Mouse (Mus musculus): ENCODE results near the gene Vcp.

GRCm38 (mm10) chr4:42973868-42974267 lies 26.4 kb downstream of the Vcp start:
- TF ChIP-seq POLR2A (IDR thresholded peaks at IDR 0.05; ENCODE audit: low read depth, low read length) (no peak), ZNF384 (IDR thresholded peaks at IDR 0.05; ENCODE audit: low read depth, low read length) (no peak), EP300 (IDR thresholded peaks at IDR 0.05; ENCODE audit: low read length) (no peak), JUND (conservative IDR thresholded peaks at IDR 0.05; ENCODE audit: low read depth, low read length) (no peak), CTCF (conservative IDR thresholded peaks at IDR 0.05 in 1 of 2, IDR thresholded peaks at IDR 0.05 in 1 of 2; ENCODE audit: low read depth in 2 of 2, low read length in 2 of 2) (no peak)
